ENCODE assay signal across 8 mouse cellular contexts in the genomic region with DNA sequence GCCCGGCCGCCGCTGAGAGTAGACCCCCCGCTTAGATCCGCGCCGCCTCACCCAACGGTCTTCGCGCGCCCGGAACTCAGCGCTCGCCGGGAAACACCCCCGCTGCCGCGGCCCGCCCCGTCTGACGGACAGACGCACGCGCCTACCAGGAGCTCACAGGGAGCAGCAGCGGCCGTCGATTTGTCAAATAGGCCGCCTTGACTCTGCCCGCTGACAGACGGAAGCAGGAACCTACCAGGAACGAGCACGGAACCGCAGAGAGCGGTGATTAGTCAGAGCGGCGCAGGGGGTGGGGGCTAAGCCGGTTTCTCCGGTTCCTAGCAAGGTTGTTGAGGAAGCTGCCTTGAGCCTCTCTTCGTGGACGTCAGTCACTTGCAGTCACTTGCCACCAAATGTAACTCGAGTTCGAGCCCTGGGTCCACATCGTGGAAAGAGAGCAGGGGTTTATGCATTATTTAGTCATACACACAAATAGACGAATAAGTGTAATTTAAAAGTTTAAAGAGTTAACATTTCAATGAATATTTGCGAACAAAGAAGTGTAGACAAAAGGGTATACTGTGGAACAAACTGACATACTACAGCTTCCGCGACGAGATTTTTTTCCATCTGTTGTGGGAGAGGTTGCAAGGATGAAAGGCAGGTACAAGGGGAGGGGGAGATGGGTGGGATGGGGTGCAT. TPM values are rescaled to one million over a fixed set of nuclear protein-coding genes. Genes with fewer than 3 reads are reported as not detected.
A peak's percentile ranks its signal among the peaks of the same experiment; 100 is the strongest.
DNase-seq lines count a peak whose midpoint lies in the region; ATAC-seq and TF ChIP-seq lines count a peak whose summit lies in the region.

A gene (minus strand): TSS at position 130 of the 681 bp plus-strand sequence.

- peak within 1 kb of the TSS; percentile 57 for H3K4me2 ChIP-seq in embryonic facial prominence, embryonic 15.5 days (replicated peaks)
- peak within 1 kb of the TSS; percentile 77 for H3K4me2 ChIP-seq in limb, embryonic 14.5 days (replicated peaks; ENCODE audit: low read depth, low read length, severe bottlenecking)
- H3K4me2 ChIP-seq in midbrain, postnatal 0 days (ENCODE audit: low read depth, low read length, poor library complexity, severe bottlenecking), result peak within 1 kb of the TSS; percentile 83

- WGBS in bone marrow, adult 2 months, result 3% methylated on average over 48 of the region's 48 CpGs
- 2% methylated on average over 48 of the region's 48 CpGs for WGBS in embryonic facial prominence, embryonic 15.5 days
- WGBS in limb, embryonic 14.5 days, result 3% methylated on average over 48 of the region's 48 CpGs
- 3% methylated on average over 41 of the region's 48 CpGs for WGBS in midbrain, postnatal 0 days

- DNase-seq in 416B (ENCODE audit: low read depth), result peak; percentile 100
- peak; percentile 99 for DNase-seq in heart, adult 8-10 months (ENCODE audit: low spot score)
- DNase-seq in kidney, adult 9 months, result peak; percentile 99
- peak; percentile 99 for DNase-seq in limb, embryonic 14.5 days (ENCODE audit: low spot score)
- peak; percentile 99 for DNase-seq in midbrain, postnatal 0 days (ENCODE audit: low spot score)
- peak; percentile 96 to 97 for DNase-seq in spleen, postnatal 14 days (ENCODE audit: low spot score in 2 of 2)

- H3K36me3 ChIP-seq in embryonic facial prominence, embryonic 15.5 days, result no peaks in the 10 kb centered on the region
- no peaks in the 10 kb centered on the region; the same call in 1 of the 2 replicates for H3K36me3 ChIP-seq in limb, embryonic 14.5 days (ENCODE audit: control insufficient read depth, insufficient read depth, low read length)
- H3K36me3 ChIP-seq in midbrain, postnatal 0 days (ENCODE audit: insufficient read depth, low read length), result no peaks in the 10 kb centered on the region

- no peaks in the 10 kb centered on the region for H3K27me3 ChIP-seq in embryonic facial prominence, embryonic 15.5 days
- no peaks in the 10 kb centered on the region for H3K27me3 ChIP-seq in limb, embryonic 14.5 days (ENCODE audit: control insufficient read depth, insufficient read depth, low read length)
- H3K27me3 ChIP-seq in midbrain, postnatal 0 days (ENCODE audit: insufficient read depth, low read length), result no peaks in the 10 kb centered on the region

- peak within 1 kb of the TSS; percentile 79 for H3K4me3 ChIP-seq in bone marrow, adult 2 months (replicated peaks; ENCODE audit: control insufficient read depth, low read depth, low read length)
- H3K4me3 ChIP-seq in embryonic facial prominence, embryonic 15.5 days (replicated peaks), result peak within 1 kb of the TSS; percentile 75
- peak within 1 kb of the TSS; percentile 75 for H3K4me3 ChIP-seq in limb, embryonic 14.5 days (replicated peaks; ENCODE audit: low read length)
- peak within 1 kb of the TSS; percentile 52 for H3K4me3 ChIP-seq in midbrain, postnatal 0 days (ENCODE audit: low read depth, low read length)

- peak within 1 kb of the TSS; percentile 69 for H3K9ac ChIP-seq in embryonic facial prominence, embryonic 15.5 days
- H3K9ac ChIP-seq in limb, embryonic 14.5 days (ENCODE audit: low read depth, low read length, severe bottlenecking), result peak within 1 kb of the TSS; percentile 80
- H3K9ac ChIP-seq in midbrain, postnatal 0 days (replicated peaks; ENCODE audit: low read length, poor library complexity, severe bottlenecking), result peak within 1 kb of the TSS; percentile 51

- TF ChIP-seq CTCF in bone marrow, adult 2 months (IDR thresholded peaks at IDR 0.05; ENCODE audit: control insufficient read depth, insufficient read depth, low read length), result no peak
- TF ChIP-seq CTCF in midbrain, postnatal 0 days (IDR thresholded peaks at IDR 0.05), result no peak

- peak within 1 kb of the TSS; percentile 70 for H3K27ac ChIP-seq in bone marrow, adult 2 months (ENCODE audit: control insufficient read depth, insufficient read depth, low read depth, low read length, poor library complexity)
- H3K27ac ChIP-seq in embryonic facial prominence, embryonic 15.5 days (replicated peaks), result peak within 1 kb of the TSS; percentile 68
- H3K27ac ChIP-seq in limb, embryonic 14.5 days (replicated peaks; ENCODE audit: low read depth, low read length), result peak within 1 kb of the TSS; percentile 53; the same call in 1 of the 2 replicates
- H3K27ac ChIP-seq in midbrain, postnatal 0 days (ENCODE audit: low read depth, low read length), result no peak within 1 kb of the TSS

- H3K4me1 ChIP-seq in bone marrow, adult 2 months (ENCODE audit: control insufficient read depth, insufficient read depth, low read length), result peaks cover 2% of the 10 kb centered on the region; the same call in 1 of the 2 replicates
- H3K4me1 ChIP-seq in embryonic facial prominence, embryonic 15.5 days, result peaks cover 10% of the 10 kb centered on the region; the same call in 1 of the 2 replicates
- peaks cover 2% of the 10 kb centered on the region; the same call in 1 of the 2 replicates for H3K4me1 ChIP-seq in limb, embryonic 14.5 days (ENCODE audit: control insufficient read depth, insufficient read depth, low read length)
- peaks cover 4% of the 10 kb centered on the region; the same call in 1 of the 2 replicates for H3K4me1 ChIP-seq in midbrain, postnatal 0 days (ENCODE audit: insufficient read depth, low read length)

- no peaks in the 10 kb centered on the region for H3K9me3 ChIP-seq in embryonic facial prominence, embryonic 15.5 days (replicated peaks)
- no peaks in the 10 kb centered on the region for H3K9me3 ChIP-seq in limb, embryonic 14.5 days (ENCODE audit: control insufficient read depth, low read length)
- H3K9me3 ChIP-seq in midbrain, postnatal 0 days (ENCODE audit: low read length), result no peaks in the 10 kb centered on the region

- peak; percentile 71; the same call in 1 of the 2 replicates for TF ChIP-seq POLR2A in bone marrow, adult 2 months (IDR thresholded peaks at IDR 0.05; ENCODE audit: borderline replicate concordance, control insufficient read depth, low read depth, low read length)
- no peak for TF ChIP-seq POLR2A in limb, embryonic 14.5 days (IDR thresholded peaks at IDR 0.05; ENCODE audit: borderline replicate concordance, extremely low read depth, insufficient read depth, insufficient read length)

- peak; percentile 99 for ATAC-seq in embryonic facial prominence, embryonic 15.5 days (ENCODE audit: insufficient number of reproducible peaks, low FRiP score, low TSS enrichment, low read depth)
- ATAC-seq in limb, embryonic 14.5 days (ENCODE audit: low FRiP score, low read depth), result peak; percentile 100
- ATAC-seq in midbrain, postnatal 0 days (ENCODE audit: low FRiP score), result peak; percentile 98

RNA-seq across cellular contexts. Expression of the gene that starts here (rescaled TPM):
- polyA plus RNA-seq in bone marrow, adult 2 months (2011; ENCODE audit: insufficient read depth, insufficient read length, low replicate concordance, missing spikeins), result 14.5 and 22.7 TPM in 2 replicates
- 34.8 and 36.2 TPM in 2 replicates for polyA plus RNA-seq in embryonic facial prominence, embryonic 15.5 days (2015; fragmentation: Nextera tagmentation; extraction: Ambion mirVana)
- total RNA-seq in heart, adult 8-10 months (2022), result 10 to 100 TPM; 11.8 to 16.3 (median 13.8) TPM
- 18.0 and 18.9 TPM in 2 replicates for polyA plus RNA-seq in limb, embryonic 14.5 days (2012; rRNA removed)
- 29.2 and 35.6 TPM in 2 replicates for polyA plus RNA-seq in limb, embryonic 14.5 days (2014; fragmentation: Nextera tagmentation; extraction: Ambion mirVana)
- total RNA-seq in midbrain, postnatal 0 days (2014; rRNA removed), result 5.5 and 7.6 TPM in 2 replicates
- polyA plus RNA-seq in midbrain, postnatal 0 days (2015; fragmentation: Nextera tagmentation; extraction: Ambion mirVana), result 7.0 and 9.3 TPM in 2 replicates
